Mouse (Mus musculus): Measurements from ENCODE around the gene Rbm26.

Rbm26 gene

DNA sequence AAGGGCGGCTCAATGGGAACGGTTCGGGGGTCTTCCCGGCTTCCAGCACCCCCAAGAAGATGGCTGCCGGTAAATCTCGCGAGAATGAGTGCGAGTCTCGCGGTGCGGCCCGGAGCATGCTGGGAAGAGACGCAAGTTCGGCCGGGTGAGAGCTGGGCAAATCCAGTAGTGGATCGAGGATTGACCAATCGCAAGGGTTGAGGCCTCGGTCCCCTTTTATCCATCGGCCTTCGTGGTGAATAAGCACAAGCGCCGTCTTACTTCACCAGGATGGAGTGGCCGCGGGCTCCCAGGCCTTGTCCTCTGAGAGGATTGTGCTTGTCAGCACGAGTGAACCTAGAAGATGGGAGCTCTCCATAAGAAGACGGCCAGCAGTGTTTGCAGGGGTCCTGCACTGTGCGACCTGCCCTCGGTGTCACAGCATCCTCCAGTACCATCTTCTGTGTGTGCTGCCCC is at the start of gene Rbm26:
Gene Rbm26 (minus strand): TSS at position 90 of the 456 bp plus-strand sequence.
- no peak; the same call in 1 of the 2 replicates for TF ChIP-seq GATA4 (IDR thresholded peaks at IDR 0.05; ENCODE audit: insufficient replicate concordance, low read length)

DNA sequence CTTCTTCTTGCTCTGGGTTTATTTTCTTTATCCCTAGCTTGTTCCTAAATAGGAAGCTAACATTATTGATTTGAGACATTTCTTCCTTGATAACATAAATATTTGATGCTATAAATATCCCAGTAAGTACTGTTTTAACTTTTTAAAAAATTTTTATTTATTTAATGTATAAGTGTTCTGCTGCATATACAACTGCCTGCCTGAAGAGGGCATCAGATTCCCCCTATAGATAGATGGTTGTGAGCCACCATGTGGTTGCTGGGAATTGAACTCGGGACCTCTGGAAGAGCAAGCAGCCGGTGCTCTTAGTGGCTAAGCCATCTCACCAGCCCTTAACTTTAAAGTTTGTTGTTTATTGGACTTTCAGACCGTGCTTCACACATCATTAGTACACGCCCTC is 48.7 kb upstream of the Rbm26 start:
- no peak for TF ChIP-seq GATA4 (IDR thresholded peaks at IDR 0.05; ENCODE audit: insufficient replicate concordance, low read length)

DNA sequence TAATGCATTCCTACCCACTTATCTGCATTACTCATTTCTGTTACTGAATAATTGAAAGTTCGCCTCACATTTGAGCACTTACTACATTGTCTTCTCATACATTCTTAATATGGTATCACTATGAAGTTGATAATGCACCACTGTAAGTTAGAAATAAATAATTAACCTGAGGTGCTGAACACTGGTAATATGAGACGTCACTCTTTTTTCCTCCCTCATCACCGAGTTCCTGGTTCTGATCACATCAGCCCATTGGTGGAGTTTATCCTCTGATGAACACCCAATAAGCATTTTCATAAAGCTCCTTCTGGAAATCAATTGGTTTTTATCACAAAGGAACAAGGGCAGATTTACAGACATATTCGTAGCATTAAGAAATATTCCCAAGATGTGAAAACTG is 45.1 kb upstream of the Rbm26 start:
- TF ChIP-seq GATA4 (IDR thresholded peaks at IDR 0.05; ENCODE audit: insufficient replicate concordance, low read length): no peak

DNA sequence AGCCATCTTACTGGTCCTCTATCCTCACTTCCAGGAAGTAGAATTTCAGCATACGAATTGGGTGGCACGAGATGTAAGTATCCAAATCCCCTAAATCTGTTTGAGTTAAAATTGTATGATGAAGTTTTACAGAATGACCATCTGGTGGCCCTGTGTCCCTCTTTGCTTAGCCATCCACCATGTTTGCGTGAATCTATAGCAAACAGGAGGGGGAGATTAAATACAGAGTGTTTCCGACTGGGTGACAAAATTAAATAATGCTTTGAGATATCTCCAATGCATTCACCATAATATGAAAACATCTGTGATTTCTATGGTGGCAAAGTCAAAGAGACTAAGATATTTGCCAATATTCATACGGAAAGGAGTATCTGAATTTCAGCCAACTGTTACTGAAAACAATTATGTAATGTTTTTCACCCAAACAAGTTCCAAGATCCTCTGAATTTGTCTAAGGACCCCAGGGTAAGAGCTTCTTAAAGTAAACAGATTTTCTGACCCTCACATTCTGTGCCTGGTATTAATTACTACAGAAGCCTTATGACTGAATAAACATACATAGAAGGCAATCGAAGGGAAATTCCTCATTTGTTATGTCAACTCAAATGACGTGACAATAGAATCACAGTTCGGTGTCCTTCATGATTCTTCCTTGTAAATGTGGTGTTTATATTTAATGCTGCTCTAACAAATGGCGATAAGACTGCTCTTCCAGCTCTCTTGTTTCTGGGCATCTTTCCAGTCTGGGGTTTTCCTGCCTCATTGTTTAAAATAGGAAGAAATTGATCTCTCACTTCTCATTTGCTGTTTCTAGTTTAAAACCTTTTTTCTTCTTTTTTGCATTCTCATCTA is 42.6 kb upstream of the Rbm26 start:
- no peak for TF ChIP-seq GATA4 (IDR thresholded peaks at IDR 0.05; ENCODE audit: insufficient replicate concordance, low read length)

DNA sequence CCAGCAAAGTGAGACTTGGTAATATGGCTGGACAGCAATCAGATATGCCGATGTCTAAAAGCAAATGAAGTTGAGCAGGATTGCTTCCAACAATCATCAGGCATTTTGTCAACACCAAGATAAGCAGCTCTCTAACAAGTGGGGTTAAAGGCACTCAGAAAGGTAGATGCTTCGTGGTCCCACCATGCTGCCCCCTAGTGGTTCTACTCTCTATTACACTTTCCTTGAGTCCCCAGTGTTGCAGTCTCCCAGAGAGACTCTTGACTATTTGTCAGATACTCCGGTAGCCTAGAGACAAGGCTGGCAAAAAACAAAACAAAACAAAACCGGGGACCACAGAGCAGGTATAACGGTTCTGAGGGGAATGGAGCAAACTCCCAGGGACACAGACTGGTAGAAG is 21.3 kb upstream of the Rbm26 start:
- TF ChIP-seq GATA4 (IDR thresholded peaks at IDR 0.05; ENCODE audit: insufficient replicate concordance, low read length): no peak

DNA sequence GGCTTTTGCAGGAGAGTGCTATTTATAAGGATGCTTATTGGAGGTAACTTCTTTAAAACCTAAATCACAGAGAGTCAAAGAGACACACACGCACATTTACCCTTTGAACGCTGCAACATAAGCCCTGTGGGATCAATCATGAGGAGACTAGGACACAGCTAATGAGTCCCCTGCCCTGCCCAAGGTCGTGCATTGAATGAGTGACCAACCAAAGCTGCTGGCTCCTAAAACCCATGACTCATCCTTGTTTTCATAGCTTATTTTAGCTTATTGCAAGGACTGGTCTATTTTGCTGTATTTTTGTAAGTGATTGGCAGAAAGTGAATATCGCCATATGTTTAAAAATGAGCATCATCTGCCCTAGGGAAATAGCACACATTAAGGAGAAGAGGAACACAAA is 17.6 kb upstream of the Rbm26 start:
- no peak for TF ChIP-seq GATA4 (IDR thresholded peaks at IDR 0.05; ENCODE audit: insufficient replicate concordance, low read length)

DNA sequence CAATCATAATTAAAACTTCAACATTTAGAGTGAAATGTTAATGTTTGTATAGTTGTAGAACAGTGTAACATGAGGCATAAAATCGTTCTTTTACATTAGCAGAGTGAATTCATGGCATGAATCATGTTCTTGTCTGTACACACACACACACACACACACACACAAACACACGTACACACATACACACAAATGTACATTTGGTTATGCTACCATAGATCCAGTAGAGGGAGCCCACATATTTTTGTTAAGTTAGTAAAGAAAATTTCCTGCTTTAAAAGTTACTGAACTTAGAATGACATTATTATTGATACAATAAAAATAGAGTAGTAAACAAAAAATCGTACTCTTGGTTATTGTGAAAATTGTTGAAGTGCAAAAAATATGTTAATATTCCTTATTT is 7.7 kb upstream of the Rbm26 start:
- no peak for TF ChIP-seq GATA4 (IDR thresholded peaks at IDR 0.05; ENCODE audit: insufficient replicate concordance, low read length)

DNA sequence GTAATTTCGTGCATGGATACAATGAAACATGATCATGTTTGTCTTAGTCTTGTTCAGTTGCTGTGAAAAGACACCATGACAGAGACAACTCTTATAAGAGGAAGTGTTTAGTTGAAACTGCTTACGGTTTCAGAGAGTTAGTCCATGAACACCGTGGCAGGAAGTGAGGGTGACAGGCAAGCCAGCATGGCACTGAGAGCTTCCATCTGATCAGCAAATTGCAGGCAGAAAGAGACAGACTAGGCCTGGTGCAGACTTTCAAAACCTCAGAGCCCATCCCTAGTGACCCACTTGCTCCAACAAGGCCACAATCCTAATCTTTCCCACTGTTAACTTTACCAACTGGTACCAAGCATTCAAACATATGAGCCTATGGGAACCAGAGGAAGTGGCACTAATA is 5.7 kb upstream of the Rbm26 start:
- TF ChIP-seq GATA4 (IDR thresholded peaks at IDR 0.05; ENCODE audit: insufficient replicate concordance, low read length): no peak

DNA sequence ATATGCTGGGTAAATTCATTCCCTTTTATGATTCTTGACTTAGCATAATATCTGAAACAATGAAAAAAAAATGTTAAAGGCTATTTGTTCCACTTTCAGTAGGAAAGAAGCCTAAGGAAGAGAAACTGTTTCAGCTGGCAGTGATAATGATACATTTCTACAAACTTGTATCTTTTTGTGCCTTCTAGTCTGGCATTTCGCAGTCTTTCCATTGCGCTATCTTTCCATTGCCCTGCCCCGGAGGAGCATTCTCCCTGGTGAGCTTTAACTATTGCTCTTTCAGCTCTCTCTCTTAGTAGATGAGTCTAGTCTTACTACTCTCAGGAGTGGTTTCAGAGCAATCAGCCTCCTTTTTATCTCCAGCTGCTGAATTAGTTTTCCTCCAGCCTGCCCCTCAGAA is 2.6 kb upstream of the Rbm26 start:
- no peak for TF ChIP-seq GATA4 (IDR thresholded peaks at IDR 0.05; ENCODE audit: insufficient replicate concordance, low read length)

DNA sequence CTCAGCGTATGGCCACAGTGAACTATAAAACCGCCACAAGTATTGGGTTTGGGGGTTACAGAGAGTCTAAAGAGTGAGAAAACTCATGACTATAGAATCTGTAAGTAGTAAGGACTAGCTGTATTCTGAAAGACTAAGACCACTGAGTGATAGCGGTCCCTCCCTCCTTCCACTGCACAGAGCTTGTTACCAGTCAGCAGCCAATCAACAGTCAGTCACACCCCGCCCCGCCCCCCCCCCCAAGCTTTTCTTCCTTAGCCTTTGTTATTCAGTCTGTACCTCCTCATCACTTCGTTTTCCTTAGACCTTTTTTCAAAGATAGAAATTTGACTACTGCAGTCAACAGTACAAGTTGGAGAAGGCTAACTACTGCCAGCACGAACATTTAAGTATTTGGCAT is 1.9 kb upstream of the Rbm26 start:
- TF ChIP-seq GATA4 (IDR thresholded peaks at IDR 0.05; ENCODE audit: insufficient replicate concordance, low read length): no peak

DNA sequence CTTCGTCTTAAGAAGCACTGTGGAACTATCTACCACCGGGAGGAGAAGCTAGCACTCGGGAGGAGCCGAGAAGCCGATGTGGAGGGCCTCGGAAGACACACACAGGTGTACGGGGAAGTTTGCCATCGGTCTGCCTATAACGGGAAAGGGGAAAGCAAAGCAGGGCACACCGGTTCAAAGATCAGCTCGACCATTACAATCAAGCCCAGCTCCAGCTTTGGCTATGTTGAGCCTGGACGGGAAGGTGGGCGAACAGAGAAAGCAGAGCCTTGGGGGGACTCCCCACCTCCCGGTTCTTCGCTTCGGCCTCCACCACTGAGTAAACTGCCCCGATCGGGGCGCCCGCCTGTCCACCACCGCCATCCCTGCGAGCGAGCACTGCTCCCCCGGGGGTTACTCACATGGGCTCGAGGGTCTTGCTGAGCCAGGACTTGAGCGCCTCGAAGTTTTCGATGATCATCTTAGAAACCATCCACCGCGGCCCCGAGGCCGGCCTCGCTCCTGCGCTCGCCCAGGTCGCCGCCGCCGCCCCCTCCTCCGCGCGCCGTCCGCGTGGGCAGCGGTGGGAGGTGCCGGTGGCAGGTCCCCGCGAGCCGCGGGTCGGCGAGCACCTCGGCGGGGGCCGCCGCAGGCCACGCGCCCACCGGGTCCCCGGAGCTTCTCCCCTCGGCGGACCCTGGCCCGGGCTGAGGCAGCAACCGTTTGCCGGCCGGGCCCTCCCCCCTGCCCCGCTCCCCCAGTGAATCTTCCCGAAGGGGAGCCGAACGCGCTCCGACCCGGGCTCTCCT is 552 bp downstream of the Rbm26 start:
- TF ChIP-seq GATA4 (IDR thresholded peaks at IDR 0.05; ENCODE audit: insufficient replicate concordance, low read length): no peak

DNA sequence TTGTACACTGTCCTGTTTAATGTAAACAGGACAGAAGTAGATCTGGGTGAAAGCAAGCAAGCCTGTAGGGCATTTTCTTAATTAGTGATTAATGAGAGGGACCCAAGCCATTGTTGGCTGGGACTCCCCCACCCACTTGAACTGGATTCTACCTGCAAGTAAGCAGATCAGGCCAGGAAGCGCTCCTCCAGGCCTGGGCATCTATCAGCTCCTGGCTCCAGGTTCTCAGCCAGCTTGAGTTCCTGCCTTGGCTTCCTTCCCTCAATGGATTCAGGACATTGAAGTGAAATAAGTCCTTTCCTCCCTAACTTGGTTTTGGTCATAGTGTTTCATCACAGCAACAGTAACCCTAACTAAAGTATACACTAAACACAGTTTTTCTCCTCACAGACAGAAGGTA is 9.9 kb downstream of the Rbm26 start:
- no peak for TF ChIP-seq GATA4 (IDR thresholded peaks at IDR 0.05; ENCODE audit: insufficient replicate concordance, low read length)

DNA sequence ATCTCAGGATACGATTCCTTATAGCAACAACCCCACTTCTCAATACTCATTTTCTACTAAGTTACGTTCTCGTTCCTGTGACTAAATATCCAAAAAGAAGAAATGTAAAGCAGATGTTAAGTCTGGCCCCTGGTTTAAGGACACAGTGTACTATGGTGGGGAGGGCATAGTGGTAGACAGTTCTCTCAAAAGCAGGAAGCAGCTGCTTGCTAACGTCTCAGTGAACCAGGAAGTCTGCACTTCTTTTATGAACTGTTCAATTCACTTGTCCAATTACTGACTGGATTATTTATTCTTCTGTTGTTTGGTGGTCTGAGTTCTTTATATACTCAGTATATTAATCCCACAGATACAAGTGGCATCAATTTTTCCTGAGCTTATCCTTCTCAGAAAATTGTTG is 12.3 kb downstream of the Rbm26 start:
- TF ChIP-seq GATA4 (IDR thresholded peaks at IDR 0.05; ENCODE audit: insufficient replicate concordance, low read length): no peak

DNA sequence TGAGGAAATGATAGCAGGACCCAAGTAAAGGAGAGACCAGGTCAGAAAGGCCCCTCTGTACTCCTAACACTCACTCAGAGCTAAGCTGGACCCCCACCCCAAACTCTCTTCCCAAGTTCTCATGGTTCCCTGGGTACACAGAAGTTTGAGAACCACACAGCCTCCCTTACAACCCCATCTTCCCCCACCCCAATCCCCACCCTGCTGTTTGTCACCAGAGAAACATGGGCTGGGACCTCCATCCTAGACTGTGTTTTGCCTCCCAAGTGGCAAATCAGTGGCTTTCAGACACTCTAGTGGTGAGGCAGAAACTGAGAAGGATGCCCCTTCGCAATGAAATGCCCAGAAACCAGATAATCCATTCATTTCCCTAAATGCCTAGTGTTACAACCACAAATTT is 15.8 kb downstream of the Rbm26 start:
- no peak for TF ChIP-seq GATA4 (IDR thresholded peaks at IDR 0.05; ENCODE audit: insufficient replicate concordance, low read length)

DNA sequence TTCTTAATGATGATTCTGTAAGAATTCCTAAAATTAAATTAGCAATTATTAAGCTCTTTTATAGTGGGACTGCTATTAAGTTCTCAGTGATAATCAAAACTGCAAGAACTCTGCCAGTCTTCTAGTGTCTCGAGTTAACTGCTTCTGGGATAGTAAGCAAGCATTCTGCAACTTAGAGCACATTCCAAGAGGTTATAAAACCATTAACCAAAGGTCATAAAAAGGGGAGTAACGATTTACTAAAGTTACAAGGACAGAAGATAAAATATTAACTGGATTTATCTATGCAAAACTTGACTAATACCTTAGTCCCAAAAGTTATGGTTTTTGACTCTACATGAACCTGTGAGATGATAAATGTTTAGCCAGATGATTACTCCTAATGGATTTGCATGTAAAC is 18.6 kb downstream of the Rbm26 start:
- no peak for TF ChIP-seq GATA4 (IDR thresholded peaks at IDR 0.05; ENCODE audit: insufficient replicate concordance, low read length)

DNA sequence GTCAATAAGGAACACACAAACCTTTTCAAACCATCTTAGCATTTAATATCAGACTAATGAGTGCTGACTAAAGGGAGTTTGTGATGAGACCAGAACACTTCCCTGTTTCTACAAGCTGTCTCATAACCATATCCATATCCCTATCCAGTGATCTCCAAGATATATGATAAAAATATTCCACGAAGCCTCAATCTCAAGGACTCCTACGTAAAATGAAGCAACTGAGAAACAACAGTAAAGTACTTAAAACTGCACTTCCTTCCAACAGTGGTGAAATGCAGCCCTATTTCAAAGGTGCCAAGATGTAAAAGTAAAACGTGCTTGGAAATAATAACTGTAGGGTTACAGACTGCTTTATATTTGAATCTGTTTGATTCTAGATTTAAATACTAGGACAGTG is 43.1 kb downstream of the Rbm26 start:
- no peak for TF ChIP-seq GATA4 (IDR thresholded peaks at IDR 0.05; ENCODE audit: insufficient replicate concordance, low read length)

All from liver, adult (tissue).